Mouse (Mus musculus): ENCODE data around the gene Zkscan8. TPM values are rescaled to one million over a fixed set of nuclear protein-coding genes. Genes with fewer than 3 reads are reported as not detected.
"Not testable (repeated sequence)": the region's sequence is repeated elsewhere in the genome, so short reads cannot be mapped to it uniquely, and the experiment has no call there.

Gene Zkscan8
- polyA plus RNA-seq, 1 experiment: 5.6 TPM

- Histone ChIP-seq H3K4me3 (ENCODE audit: insufficient read depth, low read length) (no peak overlapping the region), H3K27ac (ENCODE audit: insufficient read depth, low read depth, low read length) (no peak overlapping the region), H3K4me1 (ENCODE audit: control insufficient read depth, insufficient read depth, low read length) (peaks cover 8% of the 10 kb centered on the region)
- TF ChIP-seq POLR2A (IDR thresholded peaks at IDR 0.05; ENCODE audit: borderline replicate concordance, low read depth, low read length): no peak
- TF ChIP-seq CTCF (IDR thresholded peaks at IDR 0.05; ENCODE audit: low read depth, low read length): no peak
Observed at GRCm38 (mm10) chr13:21492847-21493246, 38.1 kb downstream of the Zkscan8 start.

DNA sequence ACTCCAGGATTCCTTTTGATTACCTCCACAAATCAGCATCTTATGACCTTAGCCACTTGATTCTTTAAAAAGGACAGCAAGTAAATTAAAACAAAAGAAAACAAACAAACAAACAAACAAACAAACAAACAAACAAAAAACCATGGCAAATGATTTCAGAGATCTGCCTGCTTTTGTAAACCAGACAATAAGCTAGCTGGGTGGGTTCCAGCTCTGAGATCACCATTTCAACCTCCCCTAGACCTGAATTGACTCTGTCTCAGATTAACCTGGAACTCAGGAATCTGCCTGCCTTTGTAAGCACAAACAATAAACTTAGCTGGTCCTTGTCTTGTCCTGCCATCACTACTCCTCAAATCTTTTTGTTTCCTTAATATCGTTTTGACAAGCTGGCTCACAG lies 44.0 kb downstream of the Zkscan8 start:
- Histone ChIP-seq H3K27ac (ENCODE audit: insufficient read depth, low read depth, low read length) (no peak overlapping the region), H3K4me3 (ENCODE audit: insufficient read depth, low read length) (no peak overlapping the region), H3K4me1 (ENCODE audit: control insufficient read depth, insufficient read depth, low read length) (no peaks in the 10 kb centered on the region)
- TF ChIP-seq CTCF (IDR thresholded peaks at IDR 0.05; ENCODE audit: low read depth, low read length): no peak
- no peak for TF ChIP-seq POLR2A (IDR thresholded peaks at IDR 0.05; ENCODE audit: borderline replicate concordance, low read depth, low read length)

GRCm38 (mm10) chr13:21478759-21479670 lies 51.9 kb downstream of the Zkscan8 start, which contains the start of the genes Zkscan4 and Gm10065:
TSS of gene Zkscan4 (plus strand) at chr13:21478907.
TSS of gene Gm10065 (minus strand) at chr13:21479441.
- H3K4me3 ChIP-seq (ENCODE audit: insufficient read depth, low read length): peak within 1 kb of the TSS; percentile 66
- not testable (repeated sequence) for H3K4me1 ChIP-seq (ENCODE audit: control insufficient read depth, insufficient read depth, low read length)
- peak within 1 kb of the TSS; percentile 57 for H3K27ac ChIP-seq (ENCODE audit: insufficient read depth, low read depth, low read length)
- peak; percentile 17; the same call in 1 of the 2 replicates for TF ChIP-seq CTCF (IDR thresholded peaks at IDR 0.05; ENCODE audit: low read depth, low read length)

DNA sequence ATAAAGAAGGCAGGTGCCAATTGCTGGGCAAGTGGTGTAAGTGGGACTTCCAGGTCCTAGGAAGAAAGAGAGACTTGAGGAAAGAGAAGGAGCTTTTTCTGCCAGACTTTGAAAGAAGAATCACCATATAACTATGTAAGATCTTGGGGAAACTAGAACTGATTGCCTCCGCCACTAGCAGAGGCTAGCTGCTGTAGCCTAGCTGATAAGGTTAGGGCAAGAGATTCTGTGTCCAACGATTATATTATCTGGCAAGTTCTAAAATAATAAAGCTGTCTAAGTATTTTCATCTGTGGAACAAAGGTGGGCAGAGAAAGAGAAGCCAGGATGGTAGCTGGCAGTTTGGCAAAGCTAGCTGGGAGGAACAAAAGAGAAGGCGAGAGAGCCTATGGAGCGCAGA lies 58.5 kb downstream of the Zkscan8 start:
- TF ChIP-seq CTCF (IDR thresholded peaks at IDR 0.05; ENCODE audit: low read depth, low read length) (no peak), POLR2A (IDR thresholded peaks at IDR 0.05; ENCODE audit: borderline replicate concordance, low read depth, low read length) (no peak)
- no peak overlapping the region for H3K27ac ChIP-seq (ENCODE audit: insufficient read depth, low read depth, low read length)
- peaks cover 2% of the 10 kb centered on the region for H3K4me1 ChIP-seq (ENCODE audit: control insufficient read depth, insufficient read depth, low read length)
- no peak overlapping the region for H3K4me3 ChIP-seq (ENCODE audit: insufficient read depth, low read length)

DNA sequence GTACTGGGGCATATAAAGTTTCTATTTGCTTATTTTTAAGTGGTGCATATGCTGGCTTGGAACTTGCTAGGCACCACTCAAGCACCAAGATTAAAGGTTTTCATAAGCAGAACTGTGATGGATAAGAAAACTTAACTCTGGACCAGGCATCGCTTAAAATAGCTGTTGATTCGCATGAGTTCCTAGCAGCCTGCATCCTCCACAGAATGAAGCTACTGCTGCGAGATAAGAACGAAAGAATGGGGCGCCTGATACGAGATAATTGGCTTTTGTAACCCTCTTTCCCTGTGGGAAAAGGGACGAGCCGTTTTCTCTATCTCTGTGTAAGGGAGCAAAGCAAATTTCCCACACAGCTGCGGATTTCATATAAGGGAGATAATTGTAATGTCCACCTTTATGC lies 61.8 kb downstream of the Zkscan8 start:
- H3K4me1 ChIP-seq (ENCODE audit: control insufficient read depth, insufficient read depth, low read length): peaks cover 2% of the 10 kb centered on the region
- no peak overlapping the region for H3K27ac ChIP-seq (ENCODE audit: insufficient read depth, low read depth, low read length)
- no peak overlapping the region for H3K4me3 ChIP-seq (ENCODE audit: insufficient read depth, low read length)
- TF ChIP-seq CTCF (IDR thresholded peaks at IDR 0.05; ENCODE audit: low read depth, low read length) (no peak), POLR2A (IDR thresholded peaks at IDR 0.05; ENCODE audit: borderline replicate concordance, low read depth, low read length) (no peak)

DNA sequence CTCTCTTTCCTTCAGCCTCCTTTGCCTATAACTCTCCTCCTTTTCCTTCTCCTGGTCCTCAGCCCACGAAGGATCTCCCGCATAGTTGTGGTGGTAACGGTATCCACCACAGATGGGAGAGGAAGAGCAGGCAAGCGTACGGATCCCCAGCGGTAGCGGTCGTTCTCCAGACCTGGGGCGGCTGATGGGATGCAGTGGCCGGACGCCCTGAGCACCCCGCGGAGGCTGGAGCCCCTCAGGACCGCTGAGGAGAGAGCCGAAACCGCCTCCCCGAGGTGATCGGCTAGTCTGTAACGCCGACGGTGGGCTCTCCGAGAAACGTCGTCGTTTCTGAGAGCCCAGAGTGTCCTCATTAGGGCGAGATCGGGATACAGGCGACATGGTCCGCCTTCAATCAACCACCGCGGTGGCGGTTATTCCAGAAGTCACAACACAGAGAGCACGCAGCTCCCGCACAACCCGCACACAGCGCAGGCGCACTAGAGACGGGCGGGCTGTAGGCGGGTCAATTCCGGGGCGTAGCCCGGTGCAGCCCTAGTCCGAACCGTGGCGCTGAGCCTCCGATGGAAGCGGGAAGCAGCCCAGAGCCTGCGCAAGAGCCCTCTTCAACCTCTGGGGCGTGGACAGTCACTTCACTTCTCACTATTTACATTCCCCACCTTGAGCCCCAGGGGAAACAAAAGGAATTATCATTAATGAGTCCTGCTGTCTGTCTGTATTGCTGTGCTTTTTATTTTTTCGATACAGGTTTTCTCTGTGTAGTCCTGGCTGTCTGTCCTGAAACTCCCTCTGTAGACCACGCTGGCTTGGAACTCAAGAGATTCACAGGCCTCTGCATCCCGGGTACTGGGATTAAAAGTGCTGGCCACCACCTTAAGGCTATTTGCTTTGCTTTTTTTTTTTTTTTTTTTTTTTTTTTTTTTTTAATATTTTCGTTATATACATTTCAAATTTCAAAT lies 62.6 kb downstream of the Zkscan8 start, which contains the start of gene Nkapl:
Gene Nkapl (minus strand): TSS at position 449 of the 959 bp plus-strand sequence.
- no peak within 1 kb of the TSS for H3K27ac ChIP-seq (ENCODE audit: insufficient read depth, low read depth, low read length)
- peaks cover 2% of the 10 kb centered on the region for H3K4me1 ChIP-seq (ENCODE audit: control insufficient read depth, insufficient read depth, low read length)
- peak within 1 kb of the TSS; percentile 83 for H3K4me3 ChIP-seq (ENCODE audit: insufficient read depth, low read length)
- no peak for TF ChIP-seq CTCF (IDR thresholded peaks at IDR 0.05; ENCODE audit: low read depth, low read length)
- TF ChIP-seq POLR2A (IDR thresholded peaks at IDR 0.05; ENCODE audit: borderline replicate concordance, low read depth, low read length): peak; percentile 34; the same call in 1 of the 2 replicates

- TF ChIP-seq POLR2A (IDR thresholded peaks at IDR 0.05; ENCODE audit: borderline replicate concordance, low read depth, low read length) (no peak), CTCF (IDR thresholded peaks at IDR 0.05; ENCODE audit: low read depth, low read length) (no peak)
- Histone ChIP-seq H3K4me1 (ENCODE audit: control insufficient read depth, insufficient read depth, low read length) (peaks cover 2% of the 10 kb centered on the region), H3K27ac (ENCODE audit: insufficient read depth, low read depth, low read length) (no peak overlapping the region), H3K4me3 (ENCODE audit: insufficient read depth, low read length) (no peak overlapping the region)
Observed at GRCm38 (mm10) chr13:21467336-21467735, 63.6 kb downstream of the Zkscan8 start.

Other genes with a start within 250 kb of the Zkscan8 start
- gene Gpx5, start 238.4 kb downstream of the Zkscan8 start, polyA plus RNA-seq (2012; ENCODE audit: insufficient read depth, insufficient read length, missing spikeins): not detected in 2 replicates
- gene Gpx6, start 219.0 kb downstream of the Zkscan8 start, polyA plus RNA-seq (2012; ENCODE audit: insufficient read depth, insufficient read length, missing spikeins): not detected in 2 replicates
- gene Olfr1367, start 184.2 kb downstream of the Zkscan8 start, polyA plus RNA-seq (2012; ENCODE audit: insufficient read depth, insufficient read length, missing spikeins): not detected in 2 replicates
- gene Zscan12, start 168.3 kb downstream of the Zkscan8 start, polyA plus RNA-seq (2012; ENCODE audit: insufficient read depth, insufficient read length, missing spikeins): 5.7 and 7.1 TPM in 2 replicates
- gene Zkscan3, start 128.4 kb downstream of the Zkscan8 start, polyA plus RNA-seq (2012; ENCODE audit: insufficient read depth, insufficient read length, missing spikeins): 54.9 and 59.3 TPM in 2 replicates
- gene Pgbd1, start 90.1 kb downstream of the Zkscan8 start, polyA plus RNA-seq (2012; ENCODE audit: insufficient read depth, insufficient read length, missing spikeins): 0.17 and 0.65 TPM in 2 replicates
- 44.4 and 50.9 TPM in 2 replicates for gene Zscan26, start 77.4 kb downstream of the Zkscan8 start, polyA plus RNA-seq (2012; ENCODE audit: insufficient read depth, insufficient read length, missing spikeins)
- 0.92 and 1.3 TPM in 2 replicates for gene Nkapl, start 62.6 kb downstream of the Zkscan8 start, polyA plus RNA-seq (2012; ENCODE audit: insufficient read depth, insufficient read length, missing spikeins)
- gene Zkscan4, start 52.2 kb downstream of the Zkscan8 start, polyA plus RNA-seq (2012; ENCODE audit: insufficient read depth, insufficient read length, missing spikeins): 1.5 and 2.6 TPM in 2 replicates
- gene Gm10065, start 51.7 kb downstream of the Zkscan8 start, polyA plus RNA-seq (2012; ENCODE audit: insufficient read depth, insufficient read length, missing spikeins): not detected in 2 replicates
- gene AK157302, start 35.9 kb downstream of the Zkscan8 start, polyA plus RNA-seq (2012; ENCODE audit: insufficient read depth, insufficient read length, missing spikeins): 0.34 TPM in 1 of 2 replicates, not detected in the other
- gene Gm11273, start 29.7 kb downstream of the Zkscan8 start, polyA plus RNA-seq (2012; ENCODE audit: insufficient read depth, insufficient read length, missing spikeins): 5.1 and 18.9 TPM in 2 replicates
- gene Olfr1366, start 11.7 kb upstream of the Zkscan8 start, polyA plus RNA-seq (2012; ENCODE audit: insufficient read depth, insufficient read length, missing spikeins): not detected in 2 replicates
- not detected in 2 replicates for gene Olfr1535, start 28.8 kb upstream of the Zkscan8 start, polyA plus RNA-seq (2012; ENCODE audit: insufficient read depth, insufficient read length, missing spikeins)
- gene Olfr1364, start 50.6 kb upstream of the Zkscan8 start, polyA plus RNA-seq (2012; ENCODE audit: insufficient read depth, insufficient read length, missing spikeins): not detected in 2 replicates
- gene Olfr1362, start 82.9 kb upstream of the Zkscan8 start, polyA plus RNA-seq (2012; ENCODE audit: insufficient read depth, insufficient read length, missing spikeins): not detected in 2 replicates
- not detected in 2 replicates for gene Olfr11, start 111.4 kb upstream of the Zkscan8 start, polyA plus RNA-seq (2012; ENCODE audit: insufficient read depth, insufficient read length, missing spikeins)
- gene Olfr1361, start 132.3 kb upstream of the Zkscan8 start, polyA plus RNA-seq (2012; ENCODE audit: insufficient read depth, insufficient read length, missing spikeins): 0.48 TPM in 1 of 2 replicates, not detected in the other
- gene Olfr1360, start 146.3 kb upstream of the Zkscan8 start, polyA plus RNA-seq (2012; ENCODE audit: insufficient read depth, insufficient read length, missing spikeins): not detected in 2 replicates
- gene Olfr1359, start 167.0 kb upstream of the Zkscan8 start, polyA plus RNA-seq (2012; ENCODE audit: insufficient read depth, insufficient read length, missing spikeins): not detected in 2 replicates
- gene Hist1h2bl, start 185.0 kb upstream of the Zkscan8 start, polyA plus RNA-seq (2012; ENCODE audit: insufficient read depth, insufficient read length, missing spikeins): not detected in 2 replicates
- 4.0 TPM in 1 of 2 replicates, not detected in the other for gene Hist1h2ai, start 185.3 kb upstream of the Zkscan8 start, polyA plus RNA-seq (2012; ENCODE audit: insufficient read depth, insufficient read length, missing spikeins)
- gene Hist1h3h, start 186.5 kb upstream of the Zkscan8 start, polyA plus RNA-seq (2012; ENCODE audit: insufficient read depth, insufficient read length, missing spikeins): 6.9 TPM in 1 of 2 replicates, not detected in the other
- gene Hist1h2bm, start 190.9 kb upstream of the Zkscan8 start, polyA plus RNA-seq (2012; ENCODE audit: insufficient read depth, insufficient read length, missing spikeins): 2.1 TPM in 1 of 2 replicates, not detected in the other
- gene Hist1h4j, start 203.9 kb upstream of the Zkscan8 start, polyA plus RNA-seq (2012; ENCODE audit: insufficient read depth, insufficient read length, missing spikeins): 1.8 and 2.7 TPM in 2 replicates
- gene Hist1h4k, start 219.4 kb upstream of the Zkscan8 start, polyA plus RNA-seq (2012; ENCODE audit: insufficient read depth, insufficient read length, missing spikeins): 3.6 and 8.9 TPM in 2 replicates
- 4.9 and 9.5 TPM in 2 replicates for gene Hist1h2ak, start 222.7 kb upstream of the Zkscan8 start, polyA plus RNA-seq (2012; ENCODE audit: insufficient read depth, insufficient read length, missing spikeins)
- 7.1 and 7.3 TPM in 2 replicates for gene Hist1h2bn, start 223.0 kb upstream of the Zkscan8 start, polyA plus RNA-seq (2012; ENCODE audit: insufficient read depth, insufficient read length, missing spikeins)
- gene Hist1h1b, start 249.5 kb upstream of the Zkscan8 start, polyA plus RNA-seq (2012; ENCODE audit: insufficient read depth, insufficient read length, missing spikeins): 0.82 and 2.1 TPM in 2 replicates